Mouse (Mus musculus) heart, embryonic 12.5 days (tissue): ENCODE results near the gene Adcy1. TPM values are rescaled to one million over a fixed set of nuclear protein-coding genes. Genes with fewer than 3 reads are reported as not detected.
"Not testable (repeated sequence)": the region's sequence is repeated elsewhere in the genome, so short reads cannot be mapped to it uniquely, and the experiment has no call there.

Experiments used
- ATAC-seq: fragments of 200-750 bp; cut with Nextera tagmentation; 2 replicates; pipeline ENCODE4 v1.8.0; 2017; ENCODE audit warnings: moderate TSS enrichment, moderate library complexity; ENCODE audit not compliant: insufficient number of reproducible peaks, low FRiP score
- H3K27ac ChIP-seq: fragments of 300-500 bp; sonication (generic); 2 replicates; pipeline ENCODE4 v1.5.1; 2016; ENCODE audit warnings: mild to moderate bottlenecking, moderate library complexity; ENCODE audit not compliant: poor library complexity, severe bottlenecking
- H3K27me3 ChIP-seq: fragments of 300-500 bp; sonication (generic); replicated peaks from 2 replicates; pipeline ENCODE4 v1.6.1; 2016; ENCODE audit warnings: mild to moderate bottlenecking, moderate library complexity
- H3K36me3 ChIP-seq: fragments of 300-500 bp; sonication (generic); 2 replicates; pipeline ENCODE4 v1.6.1; 2016; ENCODE audit warnings: mild to moderate bottlenecking, moderate library complexity
- H3K4me1 ChIP-seq: fragments of 300-500 bp; sonication (generic); replicated peaks from 2 replicates; pipeline ENCODE4 v1.6.1; 2016; ENCODE audit warnings: mild to moderate bottlenecking
- H3K4me2 ChIP-seq: fragments of 300-500 bp; sonication (generic); 2 replicates; pipeline ENCODE4 v1.6.1; 2016; ENCODE audit warnings: mild to moderate bottlenecking, moderate library complexity
- H3K4me3 ChIP-seq: fragments of 300-500 bp; sonication (generic); 2 replicates; pipeline ENCODE4 v1.5.1; 2016; ENCODE audit warnings: mild to moderate bottlenecking
- H3K9ac ChIP-seq: fragments of 300-500 bp; sonication (generic); 2 replicates; pipeline ENCODE4 v1.6.1; 2016; ENCODE audit warnings: mild to moderate bottlenecking, moderate library complexity
- H3K9me3 ChIP-seq: fragments of 300-500 bp; sonication (generic); replicated peaks from 2 replicates; pipeline ENCODE4 v1.6.1; 2016; ENCODE audit warnings: mild to moderate bottlenecking, moderate library complexity
- WGBS: fragments of 180-500 bp; shearing (Covaris S2); methylation state at CpG from one replicate; pipeline ENCODE4 v1.1.7; 2016; 5-methylcytosine and 5-hydroxymethylcytosine counted together
- polyA plus RNA-seq: library from polyadenylated mRNA; unstranded; fragments of >200 nt; fragmentation: Nextera tagmentation; extraction: Ambion mirVana; gene quantifications from 2 replicates; pipeline ENCODE4 v1.2.1, GENCODE M21; 2016

The Adcy1 gene
- polyA plus RNA-seq, 1 experiment from 2014 or later = 1.3 TPM

DNA sequence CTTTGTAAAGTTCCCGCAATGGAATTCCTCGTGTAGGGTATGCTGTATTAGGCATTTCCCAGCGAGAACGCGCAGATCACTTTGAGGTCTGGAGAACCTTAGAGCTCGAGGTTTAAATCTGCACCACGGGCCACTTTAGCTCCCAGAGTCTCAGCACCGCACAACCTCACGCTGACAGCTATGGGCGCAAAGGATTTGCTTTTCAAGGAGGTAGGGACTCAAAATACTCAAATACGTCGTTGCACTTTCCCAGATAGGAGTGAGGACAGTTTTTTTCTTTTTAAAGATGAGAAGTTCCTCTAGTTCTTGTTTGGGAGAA, 151.0 kb downstream of the Adcy1 start:
- ATAC-seq = no peak; the same call in 1 of the 2 replicates
- peaks cover 34% of the 10 kb centered on the region for H3K27me3 ChIP-seq

GRCm38 (mm10) chr11:7214761-7215160, 151.5 kb downstream of the Adcy1 start:
- Histone ChIP-seq H3K4me2 (peak overlapping the region; percentile 95), H3K9me3 (no peaks in the 10 kb centered on the region), H3K9ac (no peak overlapping the region), H3K27me3 (peaks cover 34% of the 10 kb centered on the region), H3K4me3 (peak overlapping the region; percentile 63; the same call in 1 of the 2 replicates), H3K4me1 (peaks cover 27% of the 10 kb centered on the region), H3K36me3 (no peaks in the 10 kb centered on the region), H3K27ac (no peak overlapping the region)
- 6% methylated on average over 14 of the region's 14 CpGs for WGBS
- ATAC-seq = no peak

More for the DNA sequence above, 151.0 kb downstream of the Adcy1 start:
- Histone ChIP-seq H3K9ac (peak overlapping the region; percentile 15; the same call in 1 of the 2 replicates), H3K4me3 (peak overlapping the region; percentile 63), H3K36me3 (no peaks in the 10 kb centered on the region), H3K4me1 (peaks cover 27% of the 10 kb centered on the region), H3K27ac (no peak overlapping the region), H3K9me3 (no peaks in the 10 kb centered on the region), H3K4me2 (peak overlapping the region; percentile 95)
- WGBS = 2% methylated on average over 12 of the region's 12 CpGs

- H3K4me3 ChIP-seq = no peak overlapping the region
- no peak overlapping the region for H3K27ac ChIP-seq
- peaks cover 32% of the 10 kb centered on the region for H3K27me3 ChIP-seq
- H3K4me2 ChIP-seq = no peak overlapping the region
- H3K9me3 ChIP-seq = no peaks in the 10 kb centered on the region
- WGBS = 16% methylated on average over 8 of the region's 8 CpGs
- peaks cover 27% of the 10 kb centered on the region for H3K4me1 ChIP-seq
- ATAC-seq = no peak
- no peak overlapping the region for H3K9ac ChIP-seq
- H3K36me3 ChIP-seq = no peaks in the 10 kb centered on the region
These were observed 152.4 kb downstream of the Adcy1 start for GRCm38 (mm10) chr11:7215703-7216102.

DNA sequence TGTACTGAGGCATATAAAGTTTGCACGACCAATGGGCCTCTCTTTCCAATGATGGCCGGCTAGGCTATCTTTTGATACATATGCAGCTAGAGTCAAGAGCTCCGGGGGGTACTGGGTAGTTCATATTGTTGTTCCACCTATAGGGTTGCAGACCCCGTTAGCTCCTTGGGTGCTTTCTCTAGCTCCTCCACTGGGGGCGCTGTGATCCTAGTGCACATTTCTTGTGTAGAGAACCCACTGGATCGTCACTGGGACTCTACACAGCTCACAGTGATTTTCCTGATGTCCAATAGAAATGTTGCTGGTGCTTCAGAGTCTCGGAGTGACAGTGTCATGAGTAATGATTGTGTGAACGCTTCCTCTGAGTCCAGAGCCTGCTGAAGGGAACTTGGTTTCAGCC, 158.5 kb downstream of the Adcy1 start:
- H3K9ac ChIP-seq, H3K27ac ChIP-seq, H3K36me3 ChIP-seq, H3K4me3 ChIP-seq, H3K4me1 ChIP-seq, H3K9me3 ChIP-seq, ATAC-seq, H3K4me2 ChIP-seq, H3K27me3 ChIP-seq: not testable (repeated sequence)
- WGBS = 79% methylated on average over 8 of the region's 8 CpGs

- Histone ChIP-seq H3K9ac (no peak overlapping the region), H3K9me3 (no peaks in the 10 kb centered on the region), H3K27me3 (no peaks in the 10 kb centered on the region), H3K36me3 (no peaks in the 10 kb centered on the region), H3K4me3 (no peak overlapping the region), H3K4me2 (no peak overlapping the region), H3K27ac (no peak overlapping the region), H3K4me1 (no peaks in the 10 kb centered on the region)
- no peak for ATAC-seq
- 63% methylated on average over 2 of the region's 2 CpGs for WGBS
These were observed 162.9 kb downstream of the Adcy1 start for GRCm38 (mm10) chr11:7226200-7226599.

- Histone ChIP-seq H3K27ac (no peak overlapping the region), H3K27me3 (no peaks in the 10 kb centered on the region), H3K9ac (no peak overlapping the region), H3K4me2 (no peak overlapping the region), H3K4me3 (no peak overlapping the region), H3K9me3 (no peaks in the 10 kb centered on the region), H3K36me3 (no peaks in the 10 kb centered on the region), H3K4me1 (no peaks in the 10 kb centered on the region)
- no peak for ATAC-seq
- WGBS = 82% methylated on average over 7 of the region's 7 CpGs
These were observed 163.7 kb downstream of the Adcy1 start for GRCm38 (mm10) chr11:7226810-7227550.

- Histone ChIP-seq H3K4me2 (no peak overlapping the region), H3K27me3 (no peaks in the 10 kb centered on the region), H3K9me3 (no peaks in the 10 kb centered on the region), H3K9ac (no peak overlapping the region), H3K4me3 (no peak overlapping the region), H3K4me1 (no peaks in the 10 kb centered on the region), H3K27ac (no peak overlapping the region), H3K36me3 (no peaks in the 10 kb centered on the region)
- no peak for ATAC-seq
- 73% methylated on average over 4 of the region's 4 CpGs for WGBS
These were observed 164.8 kb downstream of the Adcy1 start for GRCm38 (mm10) chr11:7228107-7228506.

Other genes starting within 250 kb of the Adcy1 start
- not detected in 2 replicates for gene Gm11983, start 225.8 kb upstream of the Adcy1 start, polyA plus RNA-seq
- not detected in 2 replicates for gene Gm11985, start 125.1 kb downstream of the Adcy1 start, polyA plus RNA-seq
- gene Igfbp1, start 134.3 kb downstream of the Adcy1 start, polyA plus RNA-seq = 0.17 and 0.61 TPM in 2 replicates
- gene Igfbp3, start 150.4 kb downstream of the Adcy1 start, polyA plus RNA-seq = 24.4 and 24.6 TPM in 2 replicates